Mouse (Mus musculus) heart, embryonic 14.5 days (tissue): Measurements from ENCODE around the gene Mrpl46. TPM values are rescaled to one million over a fixed set of nuclear protein-coding genes. Genes with fewer than 3 reads are reported as not detected.

ENCODE experiments used
- ATAC-seq: fragments of 200-750 bp; cut with Nextera tagmentation; 2 replicates; pipeline ENCODE4 v1.8.0; 2017; ENCODE audit warnings: low read depth, moderate TSS enrichment; ENCODE audit not compliant: insufficient number of reproducible peaks, insufficient read depth, low FRiP score
- H3K27ac ChIP-seq, 2 experiments: fragments of 200-500 bp in 1 of 2; fragments of 300-500 bp in 1 of 2; sonication (generic) in 1 of 2; replicated peaks in 1 of 2; 2 replicates each; pipeline ENCODE4 v1.5.1; 2012 to 2014; ENCODE audit warnings: low read depth in 2 of 2, low read length in 2 of 2, control low read depth in 1 of 2, mild to moderate bottlenecking in 1 of 2, mixed read lengths in 1 of 2; ENCODE audit not compliant: control insufficient read depth in 1 of 2, insufficient read depth in 1 of 2
- H3K27me3 ChIP-seq: fragments of 300-500 bp; sonication (generic); 2 replicates; pipeline ENCODE4 v1.6.1; 2014; ENCODE audit warnings: mild to moderate bottlenecking, low read length, control low read depth; ENCODE audit not compliant: control insufficient read depth, insufficient read depth
- H3K36me3 ChIP-seq: fragments of 300-500 bp; sonication (generic); 2 replicates; pipeline ENCODE4 v1.6.1; 2014; ENCODE audit warnings: mild to moderate bottlenecking, control low read depth, low read length, mixed read lengths; ENCODE audit not compliant: control insufficient read depth, insufficient read depth
- H3K4me1 ChIP-seq, 2 experiments: fragments of 200-500 bp in 1 of 2; fragments of 300-500 bp in 1 of 2; sonication (generic) in 1 of 2; 2 replicates each; pipeline ENCODE4 v1.6.1; 2012 to 2014; ENCODE audit warnings: low read length in 2 of 2, control low read depth in 1 of 2, mixed read lengths in 1 of 2; ENCODE audit not compliant: control insufficient read depth in 2 of 2, insufficient read depth in 2 of 2
- H3K4me2 ChIP-seq: fragments of 300-500 bp; sonication (generic); 2 replicates; pipeline ENCODE4 v1.6.1; 2014; ENCODE audit warnings: mild to moderate bottlenecking, low read length
- H3K4me3 ChIP-seq, 2 experiments: fragments of 200-500 bp in 1 of 2; fragments of 300-500 bp in 1 of 2; sonication (generic) in 1 of 2; 2 replicates each; pipeline ENCODE4 v1.5.1; 2012 to 2014; ENCODE audit warnings: low read length in 2 of 2, mild to moderate bottlenecking in 2 of 2, control low read depth in 1 of 2, low read depth in 1 of 2, moderate library complexity in 1 of 2; ENCODE audit not compliant: control insufficient read depth in 1 of 2, insufficient read depth in 1 of 2
- H3K9ac ChIP-seq: fragments of 300-500 bp; sonication (generic); 2 replicates; pipeline ENCODE4 v1.6.1; 2014; ENCODE audit warnings: mild to moderate bottlenecking, low read length
- H3K9me3 ChIP-seq: fragments of 300-500 bp; sonication (generic); 2 replicates; pipeline ENCODE4 v1.6.1; 2016; ENCODE audit warnings: low read length, control low read depth; ENCODE audit not compliant: control insufficient read depth
- WGBS: fragments of 180-500 bp; shearing (Covaris S2); extraction: QIAGEN DNeasy Blood & Tissue Kit; methylation state at CpG from one replicate; pipeline ENCODE4 v1.1.7; 2014; 5-methylcytosine and 5-hydroxymethylcytosine counted together
- polyA plus RNA-seq: library from polyadenylated mRNA; unstranded; fragments of >200 nt; fragmentation: Nextera tagmentation; extraction: Ambion mirVana; gene quantifications from 2 replicates; pipeline ENCODE4 v1.2.1, GENCODE M21; 2014

Gene Mrpl46
- 58.8 and 59.1 TPM in 2 replicates for polyA plus RNA-seq

DNA sequence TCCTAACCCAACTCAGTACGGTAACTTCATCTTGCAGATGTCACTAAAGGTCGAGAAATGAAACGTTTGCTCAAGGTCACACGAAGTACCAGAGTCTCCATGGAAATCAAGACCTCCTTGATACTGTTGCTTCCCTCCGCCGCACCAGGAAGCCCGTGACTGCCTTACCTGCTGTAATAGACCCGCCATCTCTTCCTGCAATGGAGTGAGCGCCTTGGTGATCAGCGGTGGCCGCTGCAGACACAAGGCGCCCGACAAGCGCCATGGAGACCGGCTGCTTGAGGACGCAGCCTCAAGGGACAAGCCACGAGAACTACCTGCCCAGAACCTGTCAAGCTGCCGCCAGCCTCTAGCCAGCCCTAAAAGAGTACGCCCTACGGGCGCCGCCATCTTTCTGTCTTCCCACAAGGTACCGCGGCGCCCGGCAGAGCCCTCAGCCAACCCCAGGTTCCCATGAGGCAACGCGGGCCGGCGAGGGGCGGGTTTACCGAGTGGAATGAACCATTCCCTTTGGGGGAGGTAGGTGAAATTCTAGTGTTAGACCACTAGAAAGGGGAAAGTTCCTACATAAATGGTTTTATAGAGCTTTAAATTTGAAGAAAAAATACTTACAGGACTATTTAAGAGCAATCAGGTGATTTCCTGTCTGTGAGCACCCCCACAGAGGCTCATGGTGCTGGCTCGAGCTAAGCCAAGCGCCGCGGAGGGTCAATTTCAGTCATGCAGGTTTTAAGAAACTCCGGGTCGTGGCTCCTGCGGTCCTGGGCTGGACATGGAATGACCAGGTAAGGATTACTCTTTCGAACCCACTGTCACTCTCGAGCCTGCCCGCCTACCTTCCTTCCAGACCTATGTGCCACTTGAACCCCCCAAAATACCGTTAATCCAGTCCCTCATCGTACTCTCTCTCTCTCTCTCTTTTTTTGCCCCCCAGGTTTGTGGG is at the start of gene Mrpl46, which contains the start of gene Mrps11:
Mrpl46 (minus strand) TSS at position 893 of the 943 bp plus-strand sequence.
Mrps11 (plus strand) TSS at position 481 of the 943 bp plus-strand sequence.
- Histone ChIP-seq H3K4me3 (peak within 1 kb of the TSS; percentile 94 to 96), H3K9me3 (no peaks in the 10 kb centered on the region), H3K9ac (peak within 1 kb of the TSS; percentile 95), H3K4me1 (peaks cover 0 to 16% of the 10 kb centered on the region in 2 experiments; a peak in 2 of 4 replicates), H3K36me3 (peaks cover 50% of the 10 kb centered on the region), H3K4me2 (peak within 1 kb of the TSS; percentile 75), H3K27ac (peak within 1 kb of the TSS; percentile 23 to 45), H3K27me3 (no peaks in the 10 kb centered on the region)
- whole genome bisulfite sequencing, result under 1% methylated on average over 44 of the region's 44 CpGs
- peak; percentile 92 for ATAC-seq

DNA sequence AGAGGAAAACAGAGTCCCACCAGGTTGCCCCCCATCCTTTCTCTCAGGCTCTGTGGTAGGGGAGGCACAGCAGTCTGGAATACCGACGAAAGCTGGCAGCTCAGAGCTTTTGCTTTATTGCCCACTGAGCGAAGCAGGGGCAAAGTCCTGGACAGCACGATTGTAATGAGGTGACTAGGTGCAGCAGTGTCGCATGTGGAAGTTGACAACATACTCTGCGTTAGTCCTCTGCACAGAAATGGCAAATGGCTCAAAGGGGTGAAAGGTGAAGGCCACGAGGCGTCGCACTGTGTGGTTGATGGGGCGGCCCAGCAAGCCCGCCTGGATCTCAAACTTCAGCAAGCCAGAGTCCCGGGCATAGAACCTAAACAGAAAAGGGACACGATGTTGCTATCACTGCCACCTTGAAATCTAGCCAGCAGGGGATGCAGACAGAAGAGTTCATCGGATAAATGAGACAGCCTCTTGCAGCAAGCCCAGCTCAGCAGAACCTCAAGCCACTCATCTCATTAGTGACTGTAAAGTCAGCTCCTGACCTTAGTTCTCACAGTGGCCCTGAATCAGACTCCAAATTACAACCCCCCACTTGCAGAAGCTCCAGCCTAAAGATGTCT is 44.5 kb upstream of the Mrpl46 start:
- ATAC-seq, result no peak
- Histone ChIP-seq H3K4me3 (no peak overlapping the region), H3K27me3 (no peaks in the 10 kb centered on the region), H3K36me3 (peaks cover 61% of the 10 kb centered on the region), H3K9me3 (no peaks in the 10 kb centered on the region), H3K27ac (no peak overlapping the region), H3K4me2 (no peak overlapping the region), H3K4me1 (no peaks in the 10 kb centered on the region), H3K9ac (no peak overlapping the region)
- WGBS, result 88% methylated on average over 14 of the region's 14 CpGs

DNA sequence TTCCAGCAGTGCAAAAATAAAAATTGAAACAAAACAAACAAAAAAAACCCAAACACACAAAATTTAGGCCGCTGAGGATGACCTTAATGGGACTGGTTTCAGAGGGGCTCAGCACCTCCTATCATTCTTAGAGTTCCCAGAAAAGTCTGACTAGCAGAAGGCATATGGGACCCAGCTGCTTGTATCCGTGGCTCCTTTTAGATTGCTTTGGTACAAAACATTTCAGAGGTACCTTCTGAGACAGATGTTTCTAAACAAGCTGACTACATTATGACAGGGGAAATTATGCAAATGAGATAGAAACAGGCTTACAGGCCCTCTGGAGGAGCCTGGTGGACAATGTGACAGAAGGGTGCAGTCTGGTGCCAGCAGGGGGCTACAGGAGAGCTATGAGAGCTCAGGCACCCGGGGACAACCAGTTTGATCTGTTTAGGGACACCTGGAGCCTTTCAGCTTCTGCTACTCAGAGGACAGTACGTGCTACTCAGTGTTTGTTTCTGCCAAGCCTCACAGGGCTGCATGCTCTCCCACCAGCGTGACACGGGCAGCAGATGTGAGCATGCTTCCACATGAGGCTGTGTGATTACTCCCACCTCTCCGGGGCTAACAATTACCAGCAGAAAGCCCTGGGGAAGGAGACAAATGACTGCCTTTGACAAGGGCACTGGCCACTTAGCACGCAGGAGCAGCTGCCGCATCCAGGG is 43.5 kb upstream of the Mrpl46 start:
- no peaks in the 10 kb centered on the region for H3K4me1 ChIP-seq
- WGBS, result 57% methylated on average over 9 of the region's 9 CpGs
- no peak overlapping the region for H3K4me3 ChIP-seq
- H3K4me2 ChIP-seq, result no peak overlapping the region
- H3K9me3 ChIP-seq, result no peaks in the 10 kb centered on the region
- no peak for ATAC-seq
- H3K9ac ChIP-seq, result no peak overlapping the region
- H3K36me3 ChIP-seq, result peaks cover 63% of the 10 kb centered on the region
- no peaks in the 10 kb centered on the region for H3K27me3 ChIP-seq
- no peak overlapping the region for H3K27ac ChIP-seq

DNA sequence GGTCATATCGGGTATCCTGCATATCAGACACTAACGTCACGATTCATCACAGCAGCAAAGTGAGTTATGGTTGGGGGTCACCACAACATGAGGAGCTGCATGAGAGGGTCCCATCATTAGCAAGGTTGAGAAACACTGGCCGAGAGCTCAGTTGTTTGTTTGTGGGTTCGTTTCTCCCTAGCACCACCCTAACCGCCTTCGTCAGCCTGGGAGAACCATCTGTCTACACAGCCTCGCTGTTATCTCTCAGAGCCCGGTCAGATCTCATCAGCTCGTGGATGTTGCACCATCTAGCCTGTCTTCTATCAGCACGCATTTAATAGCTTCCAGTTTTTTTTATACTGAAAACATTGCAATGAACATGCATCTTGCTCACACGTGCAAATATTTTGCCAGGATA is 35.0 kb upstream of the Mrpl46 start:
- Histone ChIP-seq H3K9ac (no peak overlapping the region), H3K9me3 (no peaks in the 10 kb centered on the region), H3K4me2 (no peak overlapping the region), H3K27ac (no peak overlapping the region), H3K27me3 (no peaks in the 10 kb centered on the region), H3K4me1 (peaks cover 0 to 4% of the 10 kb centered on the region in 2 experiments; a peak in 2 of 4 replicates), H3K36me3 (0 out of 2 replicates have a peak, but pooled peaks cover 3% of the 10 kb centered on the region), H3K4me3 (no peak overlapping the region)
- WGBS, result 48% methylated on average over 12 of the region's 12 CpGs
- no peak for ATAC-seq

DNA sequence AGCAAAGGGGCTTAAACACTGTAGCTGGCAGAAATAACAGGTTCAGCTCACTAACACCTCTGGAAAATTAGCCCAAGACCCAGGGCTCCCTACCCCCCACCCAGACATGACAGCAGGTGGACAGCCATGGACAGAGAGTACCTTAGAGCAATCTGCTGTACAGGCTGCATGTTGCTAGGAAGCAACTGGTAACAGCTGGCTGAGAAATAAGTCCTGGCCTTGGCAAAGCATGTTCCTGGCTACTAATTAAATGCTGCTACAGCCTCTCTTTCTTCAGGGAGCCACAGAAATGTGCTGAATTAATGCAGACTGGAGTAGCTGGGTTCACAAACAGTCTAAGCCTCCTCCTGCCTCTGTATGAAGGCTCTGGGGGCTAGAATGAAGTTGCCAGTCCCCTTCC is 31.4 kb upstream of the Mrpl46 start:
- Histone ChIP-seq H3K27me3 (no peaks in the 10 kb centered on the region), H3K4me3 (no peak overlapping the region), H3K9ac (no peak overlapping the region), H3K4me2 (no peak overlapping the region), H3K4me1 (peaks cover 0 to 4% of the 10 kb centered on the region in 2 experiments; a peak in 2 of 4 replicates), H3K36me3 (no peaks in the 10 kb centered on the region), H3K9me3 (no peaks in the 10 kb centered on the region), H3K27ac (no peak overlapping the region)
- no peak for ATAC-seq

DNA sequence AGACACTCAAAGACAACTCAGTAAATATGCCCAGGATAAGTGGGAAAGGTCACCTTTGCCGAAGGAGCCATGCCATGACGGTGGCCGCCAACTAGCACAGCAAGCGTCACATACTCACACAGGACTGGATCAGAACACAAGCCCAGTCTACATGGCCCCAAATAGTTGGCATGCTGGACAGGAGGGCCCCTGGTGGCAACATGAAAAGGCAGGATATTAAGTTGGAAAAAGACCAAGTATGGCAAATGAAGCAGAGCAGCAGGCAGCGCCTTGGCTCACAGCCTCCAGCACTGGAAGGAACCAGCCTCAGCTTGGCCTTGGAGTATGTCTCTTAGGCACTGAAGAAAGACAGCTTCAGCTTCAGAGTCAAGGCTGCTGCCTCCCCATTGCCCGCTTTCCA is 30.5 kb upstream of the Mrpl46 start:
- no peaks in the 10 kb centered on the region for H3K27me3 ChIP-seq
- 79% methylated on average over 6 of the region's 6 CpGs for WGBS
- no peaks in the 10 kb centered on the region for H3K9me3 ChIP-seq
- H3K27ac ChIP-seq, result no peak overlapping the region
- H3K36me3 ChIP-seq, result no peaks in the 10 kb centered on the region
- H3K4me2 ChIP-seq, result no peak overlapping the region
- no peak for ATAC-seq
- H3K4me3 ChIP-seq, result no peak overlapping the region
- H3K4me1 ChIP-seq, result peaks cover 0 to 4% of the 10 kb centered on the region in 2 experiments; a peak in 2 of 4 replicates
- no peak overlapping the region for H3K9ac ChIP-seq

DNA sequence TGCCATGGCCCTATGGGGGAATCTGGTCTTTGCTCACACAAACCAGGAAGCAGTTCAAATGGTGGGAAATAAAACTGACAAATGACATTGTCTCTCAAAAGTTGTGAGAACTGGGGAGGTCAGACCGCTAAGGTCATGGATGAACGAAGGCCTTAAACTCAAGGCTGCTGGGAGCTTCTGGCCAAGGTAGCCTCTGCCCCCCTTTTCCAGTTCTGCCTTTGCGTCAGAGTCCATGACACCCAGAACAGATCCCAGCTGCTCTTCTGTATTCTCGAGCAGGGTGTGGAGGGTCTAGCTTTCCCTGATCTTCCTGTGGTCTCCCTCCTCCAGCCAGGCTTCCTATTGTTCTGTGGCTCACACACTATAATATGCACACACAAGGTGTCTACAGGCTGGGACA is 23.9 kb upstream of the Mrpl46 start:
- ATAC-seq, result no peak
- H3K27ac ChIP-seq, result no peak overlapping the region

More for the DNA sequence above, 23.9 kb upstream of the Mrpl46 start:
- WGBS, result 74% methylated on average over 4 of the region's 4 CpGs
- H3K27me3 ChIP-seq, result no peaks in the 10 kb centered on the region
- H3K4me1 ChIP-seq, result no peaks in the 10 kb centered on the region
- no peak overlapping the region for H3K4me3 ChIP-seq
- H3K9ac ChIP-seq, result no peak overlapping the region
- no peak overlapping the region for H3K4me2 ChIP-seq
- no peaks in the 10 kb centered on the region for H3K9me3 ChIP-seq
- H3K36me3 ChIP-seq, result no peaks in the 10 kb centered on the region
